Mouse (Mus musculus): ENCODE data around the gene Cavin1. TPM values are rescaled to one million over a fixed set of nuclear protein-coding genes. Genes with fewer than 3 reads are reported as not detected.
A peak's percentile ranks its signal among the peaks of the same experiment; 100 is the strongest.
"Not testable (repeated sequence)": the region's sequence is repeated elsewhere in the genome, so short reads cannot be mapped to it uniquely, and the experiment has no call there.

Cavin1 gene
- total RNA-seq (2021), result 100 to 1,000 TPM; 133 to 149 TPM
- long read RNA-seq, experiment 1, transcript Cavin1-202 (2 exons, 658 nt), result major isoform, 18 of 53 reads
- long read RNA-seq, experiment 1, transcript Cavin1-201 (2 exons, 3,491 nt), result major isoform, 18 of 53 reads
- long read RNA-seq, experiment 1, partial matches to known transcripts, result 0 of 53 reads
- long read RNA-seq, experiment 1, other reads (novel, unspliced or antisense), result 17 of 53 reads
- long read RNA-seq, experiment 2, transcript Cavin1-202 (2 exons, 658 nt), result major isoform, 34 of 65 reads
- long read RNA-seq, experiment 2, transcript Cavin1-201 (2 exons, 3,491 nt), result minor isoform, 6 of 65 reads
- long read RNA-seq, experiment 2, partial matches to known transcripts, result 0 of 65 reads
- long read RNA-seq, experiment 2, other reads (novel, unspliced or antisense), result 25 of 65 reads

GRCm38 (mm10) chr11:100970557-100970937 lies at the start of gene Cavin1:
Gene Cavin1, minus strand, starts transcription at chr11:100970887.
- Histone ChIP-seq H3K27ac (peak within 1 kb of the TSS; percentile 99), H3K4me3 (peak within 1 kb of the TSS; percentile 98)
- DNase-seq, result peak; percentile 100
- intact Hi-C loops (cut with DNase I), result no loop called here
- no peak for TF ChIP-seq CTCF (IDR thresholded peaks at IDR 0.05)

DNA sequence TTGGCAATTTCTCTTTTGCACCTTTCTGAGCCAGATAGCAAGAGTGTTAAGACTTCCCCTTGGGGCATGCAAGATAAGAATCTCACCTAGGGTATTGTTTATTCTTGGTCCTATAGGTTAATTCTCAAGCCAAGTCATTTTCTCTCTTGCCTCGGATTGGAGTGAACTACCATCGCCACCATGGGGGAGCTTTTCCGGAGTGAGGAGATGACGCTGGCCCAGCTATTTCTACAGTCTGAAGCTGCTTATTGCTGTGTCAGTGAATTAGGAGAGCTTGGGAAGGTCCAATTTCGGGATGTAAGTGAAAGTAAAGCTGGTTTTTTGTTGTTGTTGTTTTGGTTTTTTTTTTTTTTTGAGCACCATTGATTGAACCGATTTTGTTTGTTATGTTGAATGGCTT lies 41.0 kb upstream of the Cavin1 start:
- intact Hi-C loops (cut with DNase I), result no loop called here
- Histone ChIP-seq H3K4me3 (no peak overlapping the region), H3K27ac (0 out of 2 replicates have a peak overlapping the region, but pooled peaks have one; percentile 96)
- DNase-seq, result no peak
- TF ChIP-seq CTCF (IDR thresholded peaks at IDR 0.05), result no peak

DNA sequence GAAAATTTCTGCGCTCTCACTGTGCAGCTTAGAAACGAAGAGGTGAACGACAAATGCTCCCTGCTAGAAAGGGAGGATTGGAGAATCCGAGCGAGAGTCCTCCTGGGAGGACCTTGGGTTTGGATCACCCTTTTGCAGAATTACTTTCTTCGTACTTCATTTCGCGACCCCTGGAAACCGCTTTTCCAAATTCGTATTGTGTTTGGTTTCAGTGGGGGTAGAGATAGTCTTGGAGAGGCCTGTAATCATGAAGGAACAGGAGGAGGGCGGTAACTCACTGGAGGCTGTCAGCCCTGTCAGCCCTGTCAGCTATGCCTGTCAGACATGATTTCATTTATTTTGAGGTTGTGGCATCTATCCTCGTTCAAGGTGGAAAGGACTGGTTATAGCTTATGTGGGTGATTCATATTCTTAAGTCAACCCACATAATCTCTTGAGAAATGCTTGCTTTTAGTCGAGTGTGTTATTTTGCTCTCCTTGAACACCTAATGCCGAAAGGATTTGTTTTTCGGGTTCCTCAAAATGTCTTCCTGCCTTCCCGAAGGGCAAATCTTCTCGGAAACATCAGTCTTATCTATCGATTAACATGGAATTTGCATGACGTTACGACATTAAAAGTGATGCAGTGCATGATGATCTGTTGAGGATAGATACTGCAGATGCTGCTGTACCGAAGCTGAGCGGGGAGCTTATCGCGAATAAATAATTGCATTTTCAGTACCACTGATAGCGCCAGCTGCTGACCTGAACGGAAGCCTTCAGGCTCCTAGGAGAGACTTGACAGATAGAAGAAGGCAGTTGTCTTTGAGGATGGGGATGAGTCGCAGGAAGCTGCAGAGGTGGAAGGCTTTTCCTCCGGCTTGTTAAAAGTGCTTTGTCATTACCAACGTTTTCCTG lies 39.4 kb upstream of the Cavin1 start:
- H3K27ac ChIP-seq, result peak overlapping the region; percentile 96

GRCm38 (mm10) chr11:101009046-101009887 lies 38.6 kb upstream of the Cavin1 start, which contains the start of gene Atp6v0a1:
Gene Atp6v0a1, plus strand, starts transcription at chr11:101009452.
- Histone ChIP-seq H3K4me3 (peak within 1 kb of the TSS; percentile 80), H3K27ac (peak within 1 kb of the TSS; percentile 96)
- no peak for TF ChIP-seq CTCF (IDR thresholded peaks at IDR 0.05)
- DNase-seq, result peak; percentile 98
- intact Hi-C loops (cut with DNase I), result no loop called here

More for the DNA sequence above, 39.4 kb upstream of the Cavin1 start:
- TF ChIP-seq CTCF (IDR thresholded peaks at IDR 0.05), result peak; percentile 6; the same call in 1 of the 2 replicates
- no peak for DNase-seq
- intact Hi-C loops (cut with DNase I), result no loop called here
- peak overlapping the region; percentile 80 for H3K4me3 ChIP-seq

GRCm38 (mm10) chr11:101008206-101009045 lies 37.7 kb upstream of the Cavin1 start:
- no peak for TF ChIP-seq CTCF (IDR thresholded peaks at IDR 0.05)
- intact Hi-C loops (cut with DNase I), result no loop called here
- H3K27ac ChIP-seq, result peak overlapping the region; percentile 96
- H3K4me3 ChIP-seq, result peak overlapping the region; percentile 80
- no peak for DNase-seq

DNA sequence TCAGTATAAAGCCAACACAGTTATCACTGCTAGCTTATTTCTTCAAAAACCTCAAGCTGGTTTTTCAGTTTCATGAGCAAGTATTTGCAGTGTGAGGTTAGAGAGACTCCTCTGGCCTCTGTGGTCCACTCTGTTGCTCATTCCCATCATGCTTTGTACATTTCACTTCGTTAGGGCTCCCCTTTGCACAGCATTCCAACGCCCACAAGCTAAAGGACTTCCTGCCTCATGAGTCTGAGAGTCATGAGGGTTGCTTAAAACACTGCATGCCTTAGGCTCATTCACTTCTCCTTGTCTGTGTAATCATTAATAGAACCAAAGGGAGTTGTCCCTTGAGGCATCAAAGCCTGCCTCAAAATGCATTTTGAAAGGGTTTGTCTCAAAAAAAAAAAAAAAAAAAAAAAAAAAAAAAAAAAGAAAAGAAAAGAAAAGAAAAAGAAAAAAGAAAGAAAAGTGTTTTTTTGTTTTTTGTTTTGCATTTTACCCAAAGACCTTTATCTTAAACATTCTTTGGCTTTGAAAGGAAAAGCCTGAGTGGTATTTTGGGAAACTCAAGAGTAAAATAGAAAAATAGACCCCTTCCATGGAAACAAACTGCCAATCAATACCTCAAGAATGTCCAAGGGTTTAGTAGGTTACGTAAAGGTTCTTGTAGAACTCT lies 32.5 kb upstream of the Cavin1 start:
- no peak for TF ChIP-seq CTCF (IDR thresholded peaks at IDR 0.05)
- DNase-seq, result no peak
- intact Hi-C loops (cut with DNase I), result no loop called here
- no peak overlapping the region for H3K4me3 ChIP-seq
- no peak overlapping the region for H3K27ac ChIP-seq

GRCm38 (mm10) chr11:101001875-101002552 lies 31.3 kb upstream of the Cavin1 start:
- H3K4me3 ChIP-seq; intact Hi-C loops (cut with DNase I); H3K27ac ChIP-seq; DNase-seq: not testable (repeated sequence)

DNA sequence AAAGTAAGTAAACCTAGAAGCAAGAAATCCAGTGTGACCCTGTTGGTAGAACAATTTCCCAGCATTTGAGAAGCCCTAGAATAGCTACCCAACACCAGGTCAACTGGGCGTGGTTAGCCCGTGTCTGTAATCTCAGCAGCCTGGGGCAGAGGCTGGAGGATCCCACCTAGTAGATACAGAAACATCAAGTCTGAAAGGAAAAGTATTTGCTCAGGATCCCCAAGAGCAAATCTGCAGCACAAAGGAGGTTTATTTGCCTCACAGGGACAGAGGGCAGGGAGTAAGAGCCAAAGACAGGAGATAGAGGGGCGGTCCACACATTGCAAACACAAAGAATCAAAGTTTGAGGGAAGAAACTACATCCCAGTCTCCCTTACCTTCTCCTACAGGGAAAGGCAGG lies 28.6 kb upstream of the Cavin1 start:
- intact Hi-C loops (cut with DNase I), result no loop called here
- TF ChIP-seq CTCF (IDR thresholded peaks at IDR 0.05), result no peak
- Histone ChIP-seq H3K4me3 (no peak overlapping the region), H3K27ac (no peak overlapping the region)
- DNase-seq, result no peak

DNA sequence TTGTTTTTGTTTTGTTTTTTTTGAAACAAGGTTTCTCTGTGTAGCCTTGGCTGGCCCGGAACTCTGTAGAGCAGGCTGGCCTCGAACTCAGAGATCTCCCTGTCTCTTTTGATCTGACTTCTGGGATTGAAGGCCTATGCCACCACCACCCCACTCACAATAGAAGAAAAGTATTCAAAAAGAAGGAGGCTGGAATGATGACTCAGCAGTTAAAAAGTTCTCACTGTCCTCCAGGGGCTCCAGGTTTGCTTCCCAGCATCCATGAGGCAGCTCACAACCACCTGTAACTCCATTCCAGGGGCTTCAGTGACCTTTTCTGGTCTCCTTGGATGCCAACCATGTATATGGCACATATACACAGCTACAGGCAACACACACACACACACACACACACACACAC lies 28.1 kb upstream of the Cavin1 start:
- TF ChIP-seq CTCF (IDR thresholded peaks at IDR 0.05), result no peak
- H3K4me3 ChIP-seq, result no peak overlapping the region
- DNase-seq, result no peak
- no peak overlapping the region for H3K27ac ChIP-seq
- intact Hi-C loops (cut with DNase I), result no loop called here

DNA sequence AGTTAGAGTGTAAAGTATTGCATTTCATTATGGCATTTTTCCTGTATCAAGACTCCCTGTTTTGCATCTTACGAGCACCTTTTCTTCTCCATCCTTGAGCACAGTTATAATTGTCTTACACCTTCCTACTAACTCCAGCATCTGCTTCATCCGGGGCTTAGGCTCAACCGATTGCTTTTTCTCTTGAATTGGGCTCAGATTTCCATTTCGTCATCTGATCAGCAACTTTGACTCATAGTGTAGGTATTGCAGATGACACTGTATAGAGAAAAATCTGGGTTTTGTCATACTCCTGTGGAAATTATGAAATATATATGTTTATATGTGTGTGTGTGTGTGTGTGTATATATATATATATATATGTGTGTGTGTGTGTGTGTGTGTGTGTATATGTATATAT lies 25.8 kb upstream of the Cavin1 start:
- TF ChIP-seq CTCF (IDR thresholded peaks at IDR 0.05), result no peak
- Histone ChIP-seq H3K4me3 (no peak overlapping the region), H3K27ac (no peak overlapping the region)
- no peak for DNase-seq
- intact Hi-C loops (cut with DNase I), result no loop called here
